Mouse (Mus musculus) adipose tissue, adult 10 weeks (tissue): Measurements from ENCODE around the gene Susd1. TPM values are rescaled to one million over a fixed set of nuclear protein-coding genes. Genes with fewer than 3 reads are reported as not detected.

Experiments
- polyA plus RNA-seq: library from polyadenylated mRNA; stranded (reverse); fragments of 350-450 nt; fragmentation: Illumina TruSeq; extraction: RNeasy Lipid Tissue Mini Kit (QIAGEN cat#74804); gene quantifications from one replicate; pipeline ENCODE4 v1.2.3, GENCODE M21; 2014; ENCODE audit warnings: low read depth, low replicate concordance

The Susd1 gene
- polyA plus RNA-seq: 30.8 TPM

GRCm38 (mm10) chr4:59437990-59438854, at the start of gene Susd1:
Susd1 (minus strand) TSS chr4:59438633.

Other genes starting within 250 kb of the Susd1 start
- 11.2 TPM for gene Ugcg, start 249.4 kb downstream of the Susd1 start, polyA plus RNA-seq
- gene Ptbp3, start 110.7 kb upstream of the Susd1 start, polyA plus RNA-seq: 55.0 TPM
- gene Hsdl2, start 142.9 kb upstream of the Susd1 start, polyA plus RNA-seq: 62.4 TPM
- 6.1 TPM for gene E130308A19Rik, start 187.6 kb upstream of the Susd1 start, polyA plus RNA-seq